Mouse (Mus musculus) large intestine, adult 2 months (tissue): ENCODE measurements around the gene Mfsd5. TPM values are rescaled to one million over a fixed set of nuclear protein-coding genes. Genes with fewer than 3 reads are reported as not detected.

Source experiments
- polyA plus RNA-seq: library from polyadenylated mRNA; depleted of rRNA; stranded (reverse); fragments of >200 nt; gene quantifications from 2 replicates; pipeline ENCODE4 v1.2.3, GENCODE M21; 2012; rRNA removed

Mfsd5 gene
- polyA plus RNA-seq, 1 experiment, result 57.1 TPM

Other genes with a start within 250 kb of the Mfsd5 start
- gene Eif4b, start 205.7 kb upstream of the Mfsd5 start, polyA plus RNA-seq, result 58.6 and 78.1 TPM in 2 replicates
- gene Tns2, start 179.0 kb upstream of the Mfsd5 start, polyA plus RNA-seq, result 37.0 and 45.5 TPM in 2 replicates
- 32.1 and 35.9 TPM in 2 replicates for gene Spryd3, start 143.2 kb upstream of the Mfsd5 start, polyA plus RNA-seq
- 15.4 and 34.3 TPM in 2 replicates for gene Igfbp6, start 135.1 kb upstream of the Mfsd5 start, polyA plus RNA-seq
- gene Soat2, start 128.9 kb upstream of the Mfsd5 start, polyA plus RNA-seq, result 96.3 and 315 TPM in 2 replicates
- gene Zfp740, start 76.2 kb upstream of the Mfsd5 start, polyA plus RNA-seq, result 20.2 and 26.4 TPM in 2 replicates
- 18.9 and 23.9 TPM in 2 replicates for gene Csad, start 74.7 kb upstream of the Mfsd5 start, polyA plus RNA-seq
- 23.0 and 24.8 TPM in 2 replicates for gene Itgb7, start 47.5 kb upstream of the Mfsd5 start, polyA plus RNA-seq
- 6.9 and 8.6 TPM in 2 replicates for gene Rarg, start 21.9 kb upstream of the Mfsd5 start, polyA plus RNA-seq
- not detected in 2 replicates for gene Gm9918, start 8.9 kb upstream of the Mfsd5 start, polyA plus RNA-seq
- gene Espl1, start 16.8 kb downstream of the Mfsd5 start, polyA plus RNA-seq, result 14.8 and 16.1 TPM in 2 replicates
- gene Pfdn5, start 46.7 kb downstream of the Mfsd5 start, polyA plus RNA-seq, result 97.0 and 98.7 TPM in 2 replicates
- gene Myg1, start 52.3 kb downstream of the Mfsd5 start, polyA plus RNA-seq, result 38.9 and 49.8 TPM in 2 replicates
- 31.0 and 35.2 TPM in 2 replicates for gene Aaas, start 71.3 kb downstream of the Mfsd5 start, polyA plus RNA-seq
- gene Sp7, start 87.7 kb downstream of the Mfsd5 start, polyA plus RNA-seq, result not detected in 2 replicates
- gene Sp1, start 126.7 kb downstream of the Mfsd5 start, polyA plus RNA-seq, result 10.3 and 19.7 TPM in 2 replicates
- 0.16 and 1.0 TPM in 2 replicates for gene Amhr2, start 165.9 kb downstream of the Mfsd5 start, polyA plus RNA-seq
- gene Prr13, start 179.6 kb downstream of the Mfsd5 start, polyA plus RNA-seq, result 734 and 781 TPM in 2 replicates
- 449 and 466 TPM in 2 replicates for gene Pcbp2, start 191.1 kb downstream of the Mfsd5 start, polyA plus RNA-seq
- not detected in 2 replicates for gene Gm10337, start 224.3 kb downstream of the Mfsd5 start, polyA plus RNA-seq
- 2.6 and 2.7 TPM in 2 replicates for gene Map3k12, start 237.6 kb downstream of the Mfsd5 start, polyA plus RNA-seq
- gene Tarbp2, start 238.7 kb downstream of the Mfsd5 start, polyA plus RNA-seq, result 82.8 and 89.5 TPM in 2 replicates
- gene Npff, start 245.5 kb downstream of the Mfsd5 start, polyA plus RNA-seq, result 3.1 and 3.6 TPM in 2 replicates